Mouse (Mus musculus): ENCODE data around the gene Vmn1r69.

The Vmn1r69 gene

GRCm38 (mm10) chr7:10613559-10613958 lies at the start of gene Vmn1r69:
Gene Vmn1r69 (minus strand): TSS chr7:10613659.
- no peak for DNase-seq (ENCODE audit: low spot score in 2 of 2)

GRCm38 (mm10) chr7:10631232-10631631 lies 17.8 kb upstream of the Vmn1r69 start, which contains the start of gene Vmn1r70:
Gene Vmn1r70 (plus strand): TSS chr7:10631532.
- no peak for DNase-seq (ENCODE audit: low spot score in 2 of 2)

DNA sequence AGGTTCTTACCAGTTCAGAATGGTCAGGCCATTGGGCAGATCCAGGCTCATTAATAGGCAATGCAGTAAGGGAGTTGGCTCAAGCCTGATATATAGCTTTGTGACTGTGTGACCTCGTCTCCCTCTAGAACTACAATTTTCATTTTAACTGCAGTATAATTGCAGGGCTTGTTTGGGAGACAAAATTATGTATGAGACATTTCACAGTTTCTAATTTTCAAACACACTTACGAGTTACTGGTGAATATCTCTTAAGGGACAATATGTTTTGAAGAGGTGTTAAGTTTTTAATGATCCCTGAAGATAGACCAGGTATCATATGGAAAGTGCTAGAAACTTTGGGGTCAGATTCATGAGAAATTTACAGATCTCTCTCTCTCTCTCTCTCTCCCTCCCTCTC lies 55.1 kb downstream of the Vmn1r69 start, which contains the start of gene Vmn1r68:
Gene Vmn1r68 (minus strand): TSS at position 101 of the 400 bp plus-strand sequence.
- DNase-seq (ENCODE audit: low spot score in 2 of 2) = no peak

All from urinary bladder, postnatal 4 days (tissue).